Mouse (Mus musculus) cerebellum, postnatal 36 days (tissue): ENCODE data around the gene Rad51b.

Experiments used
- DNase-seq, 2 experiments: peaks; one replicate each; pipeline ENCODE4 v3.0.0; 2021 to 2022; ENCODE audit warnings: mixed read lengths in 2 of 2

The Rad51b gene

GRCm38 (mm10) chr12:79745845-79746510, 448.9 kb downstream of the Rad51b start:
- DNase-seq, result no peak

- DNase-seq, result no peak
Observed at GRCm38 (mm10) chr12:79747541-79747940, 450.5 kb downstream of the Rad51b start.

DNA sequence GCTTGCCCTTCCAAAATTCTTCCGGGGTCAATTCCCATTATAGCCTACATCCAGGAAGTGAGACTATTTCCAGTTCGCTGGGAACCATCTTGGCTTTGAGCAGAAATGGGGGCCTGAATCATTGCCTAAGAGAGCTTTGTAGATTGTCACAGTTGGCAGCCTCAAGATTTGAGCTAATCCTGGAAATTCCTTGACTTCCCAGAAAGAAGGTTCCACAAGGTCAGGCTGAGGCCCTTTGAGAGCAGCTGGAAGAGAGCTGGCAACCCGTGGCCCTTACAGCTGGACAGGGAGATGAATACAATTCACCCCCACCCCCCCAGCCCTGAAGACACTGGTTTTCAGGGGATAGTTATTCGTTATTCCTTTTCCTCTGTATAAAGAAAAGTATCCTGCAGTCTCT, 451.8 kb downstream of the Rad51b start:
- DNase-seq, result no peak

DNA sequence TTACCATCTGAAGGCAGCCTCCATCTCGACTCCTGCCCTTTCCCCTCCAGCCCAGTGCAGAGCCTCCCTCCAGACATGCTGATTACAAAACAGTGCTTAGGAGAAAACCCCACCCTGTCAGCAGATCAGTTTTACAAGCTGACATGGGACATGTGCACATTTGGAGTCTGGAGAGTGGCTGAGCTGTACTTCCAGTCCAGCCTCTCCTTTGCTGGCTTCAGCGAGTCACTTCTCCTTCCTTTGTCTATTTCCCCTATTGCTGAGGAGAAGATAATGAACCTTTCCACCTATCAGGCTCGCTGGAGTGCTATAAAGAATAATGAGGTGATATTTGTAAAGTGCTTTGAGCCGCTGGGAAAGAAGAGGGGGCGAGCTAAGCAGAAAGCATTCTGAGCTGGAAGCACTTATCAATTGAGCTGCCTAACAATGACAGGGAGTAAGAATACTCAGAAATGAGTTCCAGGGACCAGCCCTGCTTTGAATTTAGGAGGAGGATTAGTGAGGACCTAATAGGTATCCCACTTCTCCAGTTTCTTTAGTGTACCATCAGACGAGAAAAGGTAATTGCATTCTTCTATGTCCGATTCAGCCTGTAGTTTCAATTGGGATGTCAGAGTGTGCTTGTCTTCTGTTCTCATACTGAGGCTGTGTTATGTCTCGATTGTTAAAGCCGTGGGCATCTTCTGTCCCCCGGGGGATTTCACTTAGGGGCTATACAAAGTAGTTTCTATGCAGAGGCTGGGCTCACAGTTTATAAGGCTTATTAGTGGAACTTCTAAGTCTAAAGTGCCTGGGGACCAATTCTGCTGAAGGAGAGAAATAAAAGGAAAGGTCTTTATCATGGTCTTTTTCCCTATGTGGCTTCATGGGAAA, 453.4 kb downstream of the Rad51b start:
- no peak for DNase-seq

DNA sequence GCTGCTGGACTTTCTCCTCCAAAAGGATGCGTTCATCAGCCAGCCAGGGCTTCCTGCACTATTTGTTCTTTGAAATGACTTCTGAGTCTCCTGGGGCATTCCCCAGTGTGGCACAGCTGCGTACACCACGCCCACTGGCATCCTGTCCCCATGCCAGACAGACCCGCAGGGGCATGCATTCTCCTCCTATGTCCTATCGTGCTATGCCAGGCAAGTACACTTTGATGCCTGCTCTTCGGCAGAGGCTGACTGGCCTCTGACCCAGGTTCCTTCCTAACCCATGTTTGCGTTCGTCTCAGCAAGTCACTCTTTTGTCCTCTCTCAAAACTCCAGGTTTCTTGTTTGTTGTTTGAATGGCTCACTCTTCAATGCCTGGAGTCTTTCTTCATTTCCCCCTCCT, 454.7 kb downstream of the Rad51b start:
- DNase-seq, result no peak

DNA sequence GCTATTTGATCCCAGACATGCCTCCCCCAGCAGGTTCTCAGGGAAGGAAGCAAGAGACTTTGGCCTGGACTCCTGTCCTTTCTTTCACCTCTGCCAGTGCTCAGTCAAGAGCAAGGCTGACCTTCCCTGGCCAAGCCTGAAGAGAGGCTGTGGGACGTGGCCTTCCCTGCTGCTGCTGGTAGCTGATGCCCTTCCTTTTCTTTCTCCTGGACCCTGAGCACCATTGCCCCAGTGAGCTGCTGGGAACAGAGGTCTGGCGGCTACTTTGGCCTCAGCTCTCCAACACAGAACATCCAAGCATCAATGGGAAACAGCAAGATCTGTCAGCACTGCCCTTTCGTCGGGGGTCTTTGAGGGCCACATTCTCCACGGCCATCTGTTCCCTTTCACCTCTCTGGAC, 455.1 kb downstream of the Rad51b start:
- no peak for DNase-seq

DNA sequence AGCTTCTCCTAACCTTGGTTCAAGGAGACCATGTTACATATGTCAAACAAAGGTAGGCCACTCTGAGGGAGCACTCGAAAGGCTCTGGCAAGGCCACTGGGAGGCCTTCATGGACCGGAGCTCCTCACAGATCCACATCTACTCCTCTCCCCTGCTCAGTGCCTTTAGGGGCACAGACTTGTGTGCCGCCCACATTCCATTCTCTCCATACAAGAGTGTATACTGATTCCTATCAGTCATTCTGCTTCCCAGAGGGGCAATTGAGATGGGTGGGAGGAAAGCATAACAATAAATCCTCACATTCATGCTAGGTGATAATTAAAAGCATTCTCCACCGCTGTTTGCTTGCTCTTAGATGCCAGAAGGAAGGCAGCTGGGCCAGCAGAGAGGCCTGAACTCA, 458.5 kb downstream of the Rad51b start:
- DNase-seq, result no peak

GRCm38 (mm10) chr12:79756352-79756751, 459.3 kb downstream of the Rad51b start:
- DNase-seq, result no peak

GRCm38 (mm10) chr12:79757775-79758174, 460.7 kb downstream of the Rad51b start:
- DNase-seq, result no peak

- DNase-seq, result no peak
Observed at GRCm38 (mm10) chr12:79759180-79759902, 462.3 kb downstream of the Rad51b start.

DNA sequence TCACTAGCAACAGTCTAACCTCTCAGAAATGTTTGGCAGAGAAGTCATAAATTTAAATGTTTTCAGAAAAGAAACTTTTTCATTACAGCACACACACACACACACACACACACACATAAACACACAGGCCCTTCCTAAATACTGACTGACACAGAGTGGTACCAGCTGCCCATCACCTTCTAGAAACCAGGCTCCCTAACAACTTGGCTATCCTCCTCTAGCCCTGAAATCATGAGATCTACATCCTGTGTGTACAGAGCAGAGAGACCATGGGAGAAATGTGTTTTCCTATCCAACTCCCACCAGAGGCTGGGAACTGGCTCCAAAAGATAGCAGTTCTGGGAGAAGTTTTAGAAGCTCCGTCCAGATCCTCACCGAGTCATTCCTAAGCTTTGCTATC, 464.1 kb downstream of the Rad51b start:
- DNase-seq, result no peak

- DNase-seq, result no peak
Observed at GRCm38 (mm10) chr12:79762087-79762486, 465.0 kb downstream of the Rad51b start.

DNA sequence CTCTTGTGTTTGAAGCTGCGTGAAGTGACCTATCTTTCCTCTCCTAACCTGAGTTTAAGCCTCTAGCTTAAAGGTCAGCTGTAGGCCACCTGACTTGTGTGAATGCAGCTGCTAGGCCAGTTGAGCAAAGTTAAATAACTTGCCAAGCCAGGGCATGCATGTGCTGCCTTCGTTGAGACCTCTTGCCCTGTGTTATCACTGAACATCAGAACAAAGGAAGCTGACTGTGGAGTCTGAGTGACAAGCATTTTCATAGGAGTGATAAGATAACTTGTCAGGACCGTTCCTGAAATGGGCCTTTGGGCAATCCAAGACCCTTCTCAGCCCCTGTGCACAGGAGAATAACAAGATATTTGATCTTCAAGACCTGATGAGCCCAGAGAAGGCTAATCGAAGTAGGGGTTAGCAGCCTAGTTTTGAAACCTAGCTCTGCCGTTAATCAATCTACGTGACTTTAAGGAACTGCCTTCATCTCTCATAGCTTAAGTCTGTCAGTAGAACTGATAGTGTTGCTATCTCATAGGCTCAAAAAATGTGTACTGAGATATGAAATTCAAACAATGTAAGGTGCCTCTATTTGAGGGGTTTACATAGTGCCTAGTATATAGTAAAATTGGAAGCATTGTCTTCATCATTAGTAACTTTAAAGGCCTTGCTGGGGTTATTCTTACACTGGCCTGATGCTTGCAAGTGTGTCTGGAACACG, 465.6 kb downstream of the Rad51b start:
- no peak for DNase-seq

GRCm38 (mm10) chr12:79766116-79766515, 469.0 kb downstream of the Rad51b start:
- no peak for DNase-seq

DNA sequence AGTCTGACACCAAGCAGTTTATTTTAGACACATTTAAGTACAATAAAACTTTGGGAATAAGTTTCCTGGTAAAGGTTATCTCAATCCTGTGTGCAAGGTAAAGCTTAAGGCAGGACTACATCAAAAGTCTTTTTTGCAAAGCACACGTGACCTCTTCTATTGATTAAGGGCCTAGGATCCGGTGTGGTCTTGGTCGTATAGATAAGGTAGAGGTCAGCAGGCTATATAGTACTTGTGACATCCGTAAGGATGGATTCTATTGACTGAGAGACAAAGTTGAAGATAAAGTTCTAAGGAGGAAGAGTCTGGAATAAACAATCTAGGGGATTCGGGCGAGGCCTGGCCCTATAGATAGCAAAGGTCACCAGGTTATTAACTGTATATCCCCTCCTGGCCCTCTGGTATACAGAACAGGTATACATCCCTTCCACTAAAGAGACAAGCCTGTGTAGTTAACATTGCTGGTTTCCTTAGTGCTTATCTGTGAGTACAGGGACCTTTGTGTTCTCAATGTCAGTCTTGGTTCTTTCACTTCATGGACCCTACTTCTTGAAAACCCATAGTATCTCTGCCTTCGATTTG, 471.8 kb downstream of the Rad51b start:
- no peak for DNase-seq

DNA sequence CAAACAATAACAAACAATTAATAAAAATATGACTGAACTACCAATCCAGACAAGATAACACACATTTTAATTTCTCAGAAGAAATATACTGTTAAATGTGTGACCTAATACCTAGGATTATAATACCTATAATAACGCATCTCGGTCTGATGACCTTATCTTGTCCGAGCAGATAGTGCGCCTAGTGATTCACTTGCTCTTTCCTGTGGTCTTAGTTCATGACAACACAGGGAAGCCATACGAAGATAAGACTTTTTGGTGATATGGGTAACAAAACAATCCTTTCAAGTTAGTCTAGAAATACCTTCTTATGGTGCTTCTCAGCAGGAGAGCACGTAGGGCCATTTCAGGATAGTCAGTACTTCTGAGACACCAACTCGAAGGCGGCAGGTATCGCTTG, 472.7 kb downstream of the Rad51b start:
- DNase-seq, result no peak

DNA sequence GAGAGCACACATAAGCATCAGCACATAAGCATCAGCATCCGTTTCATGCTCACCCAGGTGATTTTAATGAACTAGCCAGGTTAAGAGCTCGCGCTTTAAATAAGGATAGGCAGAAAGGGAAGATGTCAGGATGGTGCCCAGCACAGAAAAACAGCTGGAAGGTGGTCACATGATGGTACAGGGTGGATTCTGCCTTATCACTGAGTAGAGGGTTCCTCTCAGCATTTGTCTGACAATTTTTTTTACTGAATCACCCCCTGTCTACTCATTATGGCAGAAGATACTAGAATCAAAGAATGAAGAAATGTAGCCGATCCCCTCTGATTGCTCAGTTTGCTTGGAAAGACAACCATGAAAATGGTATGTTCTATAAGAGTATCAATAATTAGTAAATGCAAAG, 474.1 kb downstream of the Rad51b start:
- DNase-seq, result no peak

DNA sequence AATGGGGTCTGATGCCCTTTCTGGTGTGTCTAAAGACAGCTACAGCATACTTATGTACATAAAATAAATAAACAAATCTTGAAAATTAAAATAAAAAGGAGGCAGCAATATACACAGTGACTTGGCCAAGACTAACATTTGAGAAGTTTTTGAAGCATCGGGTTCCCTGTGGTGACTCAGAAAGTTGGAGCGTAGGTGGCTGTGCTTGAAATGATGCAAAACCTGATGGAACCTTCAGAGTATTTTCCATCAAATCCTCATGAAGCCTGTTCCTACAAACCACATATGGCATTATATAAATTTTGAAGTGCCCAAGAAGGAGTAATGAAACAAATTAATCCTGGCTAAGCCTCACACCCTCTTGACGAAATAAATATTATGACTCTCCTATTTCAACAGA, 474.7 kb downstream of the Rad51b start:
- DNase-seq, result no peak

GRCm38 (mm10) chr12:79773246-79773645, 476.2 kb downstream of the Rad51b start:
- DNase-seq, result no peak

DNA sequence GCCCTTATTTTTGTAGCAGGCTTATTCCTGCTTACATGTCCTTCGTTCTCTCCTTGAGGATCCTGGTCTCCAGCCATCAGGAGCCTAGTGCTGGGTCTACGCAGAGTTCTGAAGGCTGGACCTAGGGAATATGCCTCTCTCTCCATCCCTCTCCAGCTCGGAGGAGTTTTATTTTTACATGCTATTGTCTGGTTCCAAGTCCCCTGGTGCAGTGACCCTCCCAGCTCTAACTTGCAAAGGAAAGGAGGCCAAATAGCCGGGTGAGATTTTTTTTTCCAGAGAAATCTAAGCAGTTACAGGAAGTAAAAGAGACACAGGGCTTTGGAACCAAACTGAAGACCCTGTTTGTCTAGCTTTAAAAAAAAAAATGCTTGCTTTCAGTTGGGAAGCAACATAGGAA, 477.5 kb downstream of the Rad51b start:
- no peak for DNase-seq

GRCm38 (mm10) chr12:79776828-79777227, 479.7 kb downstream of the Rad51b start:
- no peak for DNase-seq

DNA sequence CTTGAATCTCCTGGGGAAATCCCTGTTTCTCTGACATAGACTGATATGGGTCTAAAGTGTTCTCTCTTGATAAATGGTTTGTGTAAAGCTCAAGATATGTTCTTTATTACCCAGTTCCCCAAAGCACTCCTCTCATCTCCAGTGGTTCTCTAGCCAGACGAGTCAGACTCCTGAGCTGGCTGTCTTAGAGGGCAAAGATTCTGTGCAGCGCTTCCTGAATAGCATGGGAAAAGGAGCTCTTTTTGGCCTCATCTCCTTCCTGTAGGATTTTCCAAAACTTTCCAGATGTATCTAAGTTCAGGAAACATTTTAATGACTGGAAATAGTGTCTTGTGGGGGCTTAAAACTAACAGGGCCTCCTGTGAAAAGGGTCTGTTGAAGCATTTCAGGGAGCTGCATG, 483.7 kb downstream of the Rad51b start:
- DNase-seq, result no peak

GRCm38 (mm10) chr12:79781788-79782187, 484.7 kb downstream of the Rad51b start:
- no peak for DNase-seq
